Mouse (Mus musculus) WW6 (cell line): Measurements from ENCODE around the gene Nrg3.

Experiments
- DNase-seq: peaks from one replicate; pipeline ENCODE4 v3.0.0-alpha.2; 2013; ENCODE audit warnings: low read depth, low spot score

Nrg3 gene

DNA sequence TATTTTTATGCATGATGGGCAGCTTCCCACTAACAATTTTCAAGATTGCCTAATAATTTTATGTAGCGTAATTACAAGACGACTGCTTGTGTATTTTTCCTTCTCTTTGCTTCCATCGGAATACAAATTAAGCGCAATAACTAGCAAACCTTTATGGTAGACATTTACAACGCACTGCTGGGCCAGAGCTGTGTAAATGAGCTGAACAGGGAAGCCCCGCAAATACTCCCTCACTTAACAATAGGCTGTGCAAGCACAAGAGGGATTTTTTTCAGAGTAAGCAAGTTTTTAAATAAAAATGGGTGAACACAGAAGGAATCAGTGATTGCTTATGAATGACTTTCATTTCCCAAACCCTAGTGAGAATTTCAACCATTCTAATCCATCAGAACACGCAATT is 513.5 kb downstream of the Nrg3 start:
- DNase-seq, result no peak

DNA sequence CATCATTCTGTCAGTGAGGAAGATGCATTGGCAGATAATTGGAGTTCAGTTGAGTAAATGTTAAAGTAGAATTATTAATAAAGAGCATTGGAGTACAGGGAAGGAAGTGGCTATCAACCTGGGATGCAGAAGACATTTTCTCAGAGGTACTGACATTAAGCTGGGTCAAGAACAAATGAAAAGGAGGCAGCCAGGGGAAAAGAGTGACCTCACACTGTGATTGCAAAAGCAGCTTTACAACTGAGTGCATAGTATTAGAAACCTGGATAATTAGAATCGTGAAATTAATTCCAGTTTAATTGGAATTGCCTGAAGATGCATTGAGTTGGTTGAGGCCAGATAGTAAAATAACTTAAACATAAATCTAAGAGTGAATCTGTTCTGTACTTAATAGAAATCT is 535.4 kb downstream of the Nrg3 start:
- DNase-seq, result no peak

DNA sequence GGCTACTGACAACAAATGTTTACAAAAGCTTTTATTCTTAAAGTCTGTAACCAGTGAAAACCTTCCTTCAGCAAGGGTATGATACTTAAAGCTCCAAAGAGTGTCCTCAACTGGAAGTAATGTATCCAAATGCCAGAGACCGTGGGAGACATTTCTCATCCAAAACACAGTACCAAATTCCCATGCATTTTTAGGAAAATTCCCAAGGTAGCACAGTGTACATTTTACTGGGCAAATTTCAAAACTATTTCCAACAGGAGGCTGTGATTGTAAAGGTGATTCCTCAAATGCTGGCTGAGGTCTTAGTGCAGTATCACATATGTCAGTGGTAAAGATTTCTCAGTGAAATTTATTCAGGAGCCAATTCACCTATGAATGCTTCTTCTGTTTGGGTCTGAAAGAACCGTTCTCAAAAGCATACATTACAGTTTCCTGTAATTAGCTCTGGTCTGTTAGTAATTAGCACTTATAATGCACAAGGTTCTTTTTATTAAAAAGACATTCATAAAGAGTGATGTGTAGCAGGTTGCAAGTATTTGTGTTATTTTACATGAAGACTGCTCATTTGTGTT is 536.3 kb downstream of the Nrg3 start:
- DNase-seq, result no peak

DNA sequence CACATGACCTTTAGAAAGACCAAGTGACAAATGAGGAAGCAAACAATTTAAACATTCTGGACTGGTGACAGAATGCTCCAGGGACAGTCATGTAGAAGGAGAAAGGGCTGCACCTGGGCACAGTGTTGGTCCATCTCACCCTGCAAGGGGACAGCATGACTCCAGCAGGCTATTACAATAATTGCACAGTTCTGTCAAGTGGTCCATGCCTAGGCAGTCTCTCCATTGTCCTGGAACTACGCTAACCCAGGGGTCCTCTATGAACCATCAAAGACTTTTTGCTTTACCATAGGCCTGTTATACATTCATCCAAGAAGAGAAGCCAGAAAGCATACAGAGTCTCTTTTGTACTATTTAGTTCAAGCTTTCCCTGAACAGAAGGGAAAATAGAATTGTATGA is 549.2 kb downstream of the Nrg3 start:
- no peak for DNase-seq

DNA sequence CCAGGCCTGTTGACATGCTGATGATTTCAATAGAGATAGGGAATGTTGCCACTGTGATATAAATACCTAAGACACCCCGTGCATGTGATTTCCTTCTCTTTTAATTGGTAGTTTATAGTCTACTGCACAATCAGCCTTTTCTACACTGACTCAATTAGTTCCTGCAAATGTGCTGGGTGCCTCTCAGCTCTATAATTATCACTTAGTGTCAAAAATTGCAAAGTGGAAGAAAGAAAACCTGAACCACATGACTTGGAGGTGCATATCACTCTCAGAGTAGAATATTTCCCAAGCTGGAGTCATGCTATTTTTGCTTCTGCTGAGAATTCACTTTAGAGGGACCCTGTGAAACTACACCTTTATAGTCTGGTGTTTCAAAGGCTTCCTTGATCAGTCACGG is 552.1 kb downstream of the Nrg3 start:
- DNase-seq, result no peak

DNA sequence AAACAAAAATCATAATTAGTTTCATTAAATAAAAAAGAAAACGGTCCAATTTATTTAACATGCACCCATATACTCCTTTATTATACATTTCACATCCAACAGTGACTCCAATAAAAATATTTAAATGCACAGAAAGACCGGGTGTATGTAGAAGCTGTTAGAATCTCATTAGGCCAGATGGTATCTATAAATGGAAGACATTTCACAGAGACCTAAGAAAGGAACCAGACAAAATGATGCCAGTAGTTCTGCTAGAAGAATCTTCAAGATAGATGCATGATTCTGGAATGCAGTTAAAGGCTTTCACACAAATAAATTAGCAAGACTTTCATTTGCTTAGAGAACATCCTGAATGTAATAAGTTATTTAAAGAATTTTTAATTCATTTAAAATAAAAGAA is 602.3 kb downstream of the Nrg3 start:
- DNase-seq, result no peak

DNA sequence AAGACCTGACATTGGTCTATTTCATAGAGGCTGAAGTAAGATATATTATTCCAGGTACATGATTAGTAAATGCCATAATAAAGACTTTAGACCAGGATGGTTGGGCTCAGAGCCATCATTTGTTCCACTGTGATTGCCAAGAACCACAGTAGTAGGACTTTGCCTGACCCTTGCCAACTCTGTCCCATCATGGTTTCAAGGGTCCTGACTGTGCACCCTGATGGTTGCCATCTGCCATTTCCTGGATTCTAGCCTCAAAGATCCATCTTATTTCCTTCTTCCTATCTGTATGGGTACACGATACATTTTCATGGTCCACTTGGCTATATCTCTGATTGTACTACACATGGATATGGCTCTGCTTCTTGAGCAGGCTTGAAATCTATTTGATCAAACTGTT is 625.3 kb downstream of the Nrg3 start:
- DNase-seq, result no peak

DNA sequence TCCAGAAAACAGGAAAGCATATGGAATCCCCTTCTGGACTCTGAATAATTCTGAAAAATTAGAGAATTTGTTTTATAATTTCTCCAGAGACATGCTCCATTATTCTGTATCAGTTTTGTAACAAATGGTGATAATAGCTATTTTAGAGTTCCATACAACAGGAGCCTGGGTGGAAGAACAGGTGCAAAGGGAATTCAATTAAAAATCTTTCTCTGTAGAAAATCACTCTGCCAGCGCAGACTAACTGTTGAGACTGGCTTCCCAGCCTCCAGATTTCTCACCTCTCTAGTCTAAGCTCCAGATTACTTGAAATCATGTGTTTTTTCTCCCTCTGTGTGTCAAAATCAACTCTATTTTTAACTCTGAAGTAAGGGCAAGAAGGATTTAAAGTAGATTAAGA is 625.8 kb downstream of the Nrg3 start:
- no peak for DNase-seq

DNA sequence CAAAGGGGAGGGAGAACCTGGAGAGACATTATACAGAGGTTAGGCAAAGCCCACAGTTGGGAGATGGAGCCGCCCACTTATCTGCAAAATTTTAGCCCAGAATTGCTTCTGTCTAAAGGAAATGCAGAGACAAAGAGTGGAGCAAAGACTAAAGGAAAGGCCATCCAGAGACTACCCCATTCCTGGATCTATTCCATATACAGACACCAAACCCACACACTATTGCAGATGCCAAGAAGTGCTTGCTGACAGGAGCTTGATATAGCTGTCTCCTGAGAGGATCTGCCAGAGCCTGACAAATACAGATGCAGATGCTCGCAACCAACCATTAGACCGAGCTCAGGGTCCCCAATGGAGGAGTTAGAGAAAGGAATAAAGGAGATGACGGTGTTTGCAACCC is 637.9 kb downstream of the Nrg3 start:
- DNase-seq, result no peak

DNA sequence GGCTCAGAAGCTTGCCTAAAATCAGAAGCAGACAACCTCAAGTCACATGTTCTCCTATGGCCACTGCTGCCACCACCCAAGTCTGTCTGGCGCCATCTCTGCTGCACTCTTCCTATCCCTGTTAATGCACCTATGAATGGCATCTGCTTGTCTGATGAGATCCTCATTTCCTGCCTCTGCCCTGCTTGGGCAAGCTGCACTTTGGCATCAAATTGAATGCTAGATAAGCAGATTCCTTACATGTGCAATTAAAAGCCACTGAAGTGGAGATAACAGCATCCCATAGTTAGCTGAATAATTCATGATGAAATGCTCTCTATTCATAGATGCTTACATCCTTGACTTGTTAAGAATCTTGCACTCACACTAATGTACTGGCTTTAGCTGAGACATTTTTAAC is 648.0 kb downstream of the Nrg3 start:
- no peak for DNase-seq

DNA sequence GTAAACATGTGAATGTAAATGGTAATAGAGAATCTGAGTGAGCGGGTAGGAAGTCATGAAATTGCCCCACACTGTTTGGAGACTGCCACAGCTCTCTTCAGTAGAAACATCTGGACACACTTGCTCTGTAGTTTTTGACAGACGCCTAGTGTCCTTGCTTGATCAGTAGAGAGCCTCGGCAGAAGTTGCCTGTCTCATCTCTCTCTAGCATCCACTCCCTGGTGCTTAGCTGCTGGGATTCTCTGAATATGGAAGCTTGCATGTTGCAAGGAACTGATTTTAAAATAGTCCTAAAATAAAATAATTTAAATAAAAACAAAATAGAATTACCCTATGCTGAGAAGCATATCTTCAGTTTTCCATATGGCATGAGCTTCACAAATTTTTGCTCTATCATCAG is 675.9 kb downstream of the Nrg3 start:
- no peak for DNase-seq

DNA sequence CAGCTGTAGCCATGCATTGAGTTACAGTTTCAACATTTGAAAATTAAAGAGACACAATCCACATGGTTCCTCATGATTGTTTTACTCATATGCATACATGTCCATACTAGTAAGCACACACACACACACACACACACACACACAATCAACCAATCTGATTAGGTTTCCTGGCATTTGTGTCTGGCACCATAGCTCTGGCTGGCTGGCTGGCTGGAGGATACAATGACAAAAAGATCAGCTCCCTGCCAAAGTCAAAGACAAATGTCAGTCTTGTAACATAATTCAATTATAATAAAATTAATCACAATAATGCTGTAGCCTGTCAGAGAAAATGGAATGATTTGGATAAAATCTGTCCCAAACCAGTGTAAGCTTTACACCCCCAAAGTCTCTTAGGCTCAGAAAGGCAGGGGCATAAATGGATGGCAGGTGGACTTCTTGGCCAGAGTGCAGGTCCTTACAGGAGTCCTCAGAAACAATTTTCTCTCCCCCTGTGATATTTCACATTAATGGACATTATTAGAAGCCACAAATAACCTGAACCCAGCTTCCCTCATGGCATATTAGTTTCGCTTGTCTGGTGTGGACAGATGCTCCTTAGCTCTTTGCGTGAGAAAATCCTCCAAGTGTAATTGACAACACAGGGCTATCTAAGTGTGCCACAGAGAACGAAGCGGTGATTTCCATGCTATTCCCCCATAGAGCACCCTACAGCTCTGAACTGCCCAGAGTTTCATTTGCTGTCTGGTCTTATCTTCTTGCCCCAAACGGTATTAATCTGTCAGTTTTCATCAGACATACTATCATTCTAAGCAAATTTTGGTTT is 697.4 kb downstream of the Nrg3 start:
- no peak for DNase-seq

DNA sequence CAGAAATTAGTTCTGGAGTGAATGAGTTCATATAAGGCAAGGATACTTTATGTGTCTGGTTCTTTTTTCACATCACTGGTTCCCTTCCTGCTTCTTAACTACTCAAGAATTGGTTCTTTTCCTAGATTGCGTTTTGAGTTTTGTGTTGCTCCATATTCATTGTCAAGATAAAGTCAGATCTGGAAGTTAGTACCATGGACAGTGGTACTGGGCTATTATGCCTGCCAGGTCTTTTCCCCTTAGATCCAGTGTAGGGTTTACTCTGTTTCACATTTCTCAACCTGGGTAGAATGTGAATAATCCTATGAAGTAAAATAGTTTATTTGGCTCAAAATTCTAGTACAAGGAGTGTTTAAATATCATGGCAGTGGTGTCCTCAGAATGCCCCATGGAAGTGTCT is 698.1 kb downstream of the Nrg3 start:
- no peak for DNase-seq

DNA sequence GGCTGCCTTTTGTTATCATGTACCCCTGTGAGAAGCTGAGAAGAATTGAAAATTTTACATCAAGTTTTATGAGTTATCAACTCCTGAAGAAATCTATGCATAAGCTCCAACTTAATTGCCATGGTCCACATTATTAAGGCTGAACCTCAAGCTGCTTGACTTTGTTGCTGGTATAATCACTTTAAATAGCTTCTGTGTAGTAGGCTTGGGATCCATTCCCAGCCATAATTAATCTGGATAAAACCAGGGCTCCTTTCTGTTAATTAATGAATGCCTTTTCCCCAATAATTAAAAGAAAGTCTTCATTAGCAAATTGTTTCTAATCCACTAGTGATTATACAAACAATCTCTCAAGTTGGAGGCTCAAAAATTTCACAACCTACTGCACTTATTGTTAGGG is 742.4 kb downstream of the Nrg3 start:
- DNase-seq, result no peak

DNA sequence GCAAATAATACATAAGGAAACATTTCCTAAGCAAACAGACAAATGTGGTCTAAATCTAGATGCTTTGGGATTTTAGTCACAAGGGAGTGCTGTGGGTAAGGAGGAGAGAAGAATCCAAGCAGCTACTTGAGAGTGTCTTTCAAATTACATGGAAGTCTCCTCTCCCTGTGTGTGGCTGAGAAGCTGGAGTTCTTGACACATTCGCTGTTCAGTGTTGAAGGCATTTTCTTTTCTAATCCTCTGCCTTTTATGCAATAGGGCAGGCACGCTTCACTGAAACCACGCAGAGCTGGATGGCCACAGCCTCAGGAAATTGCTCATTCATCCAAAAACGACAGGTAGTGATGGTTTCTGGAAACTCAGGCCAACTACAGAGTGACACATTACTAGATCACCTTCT is 769.0 kb downstream of the Nrg3 start:
- no peak for DNase-seq

DNA sequence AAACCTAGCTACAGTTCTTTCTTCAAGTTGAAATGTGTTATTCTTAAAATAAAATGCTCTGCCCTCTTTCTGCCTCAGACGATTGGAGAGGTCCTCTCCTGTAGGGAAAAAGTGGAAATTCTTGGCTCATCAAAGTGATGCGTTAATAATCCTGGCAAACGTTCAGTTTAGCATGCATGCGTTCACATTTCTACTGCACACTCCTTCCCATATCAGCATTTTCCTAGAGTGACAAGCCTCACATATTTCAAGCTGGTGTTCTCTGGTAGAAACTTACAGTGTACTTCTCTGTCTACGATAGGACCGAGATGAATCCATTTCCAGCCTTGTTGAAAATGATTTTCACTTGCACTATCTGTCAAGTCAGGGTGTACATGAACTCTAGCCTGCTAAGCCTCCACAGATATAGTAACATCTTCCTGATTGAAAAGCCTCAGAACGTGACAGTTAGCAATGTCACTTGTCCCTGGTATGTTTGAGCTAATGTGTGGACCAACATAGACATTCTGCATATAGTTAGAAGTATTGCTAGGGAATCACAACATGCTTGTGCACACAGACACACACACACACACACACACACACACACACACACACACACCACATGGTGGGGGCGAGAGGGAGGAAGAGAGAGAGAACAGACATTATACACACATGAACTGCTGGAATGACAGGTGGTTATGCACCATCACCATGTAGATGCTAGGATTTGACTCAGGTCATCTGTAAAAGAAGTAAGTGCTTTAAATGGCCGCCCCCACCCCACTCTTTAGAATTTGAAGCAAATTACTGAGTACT is 770.1 kb downstream of the Nrg3 start:
- no peak for DNase-seq

DNA sequence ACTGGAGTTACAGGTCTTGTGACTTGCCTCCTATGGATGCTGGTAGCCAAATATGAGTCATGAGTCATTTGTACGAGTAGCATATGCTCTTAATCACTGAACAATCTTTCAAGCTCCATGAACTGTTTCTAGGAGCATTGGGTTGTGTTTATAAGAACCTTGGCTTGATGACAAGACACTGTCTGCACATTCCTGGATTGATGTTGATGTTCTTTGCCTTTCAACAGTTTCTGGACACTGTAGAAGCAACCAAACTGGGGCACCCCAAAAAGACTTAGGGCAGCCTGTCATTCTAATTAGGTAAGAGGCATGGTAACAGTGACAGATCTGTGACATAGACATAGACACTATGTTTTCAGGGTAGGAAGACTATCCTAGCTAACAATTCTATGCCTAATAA is 771.5 kb downstream of the Nrg3 start:
- DNase-seq, result no peak

DNA sequence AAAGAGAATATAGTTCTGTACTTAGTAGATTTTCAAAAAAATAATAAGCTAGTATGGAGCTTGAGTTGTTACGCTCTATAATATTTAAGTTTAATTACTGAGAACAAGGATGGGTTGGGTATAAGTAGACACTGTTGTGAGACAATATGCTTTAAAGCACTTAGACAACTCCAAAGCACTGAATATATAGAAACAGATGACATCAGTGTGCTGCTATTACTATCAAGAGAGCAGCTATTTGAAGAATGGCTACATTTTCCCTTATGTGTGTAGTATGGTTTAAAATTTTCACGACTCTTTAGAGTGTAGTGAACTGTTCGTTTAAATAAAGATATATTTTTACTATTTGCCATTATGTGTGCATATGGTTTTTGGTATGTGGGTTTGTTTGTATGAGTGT is 771.9 kb downstream of the Nrg3 start:
- DNase-seq, result no peak

DNA sequence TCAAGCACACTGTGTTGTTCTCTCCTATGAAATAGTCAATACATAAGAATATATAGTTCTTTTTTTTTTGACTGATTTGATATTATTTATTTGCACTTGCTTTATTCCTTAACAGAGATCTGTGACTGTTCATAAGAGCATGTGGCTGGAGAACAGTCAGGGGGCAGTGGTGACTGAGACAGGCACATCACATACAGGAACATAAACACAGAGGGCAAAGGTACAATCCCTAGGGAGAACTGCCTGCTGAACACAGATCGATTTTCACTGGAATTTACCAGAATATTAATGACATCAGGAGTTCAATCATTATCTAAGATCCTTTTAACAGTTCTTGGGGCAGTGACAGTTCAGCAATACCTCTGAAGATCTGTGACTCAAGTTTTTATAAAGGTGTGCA is 812.9 kb downstream of the Nrg3 start:
- DNase-seq, result no peak

DNA sequence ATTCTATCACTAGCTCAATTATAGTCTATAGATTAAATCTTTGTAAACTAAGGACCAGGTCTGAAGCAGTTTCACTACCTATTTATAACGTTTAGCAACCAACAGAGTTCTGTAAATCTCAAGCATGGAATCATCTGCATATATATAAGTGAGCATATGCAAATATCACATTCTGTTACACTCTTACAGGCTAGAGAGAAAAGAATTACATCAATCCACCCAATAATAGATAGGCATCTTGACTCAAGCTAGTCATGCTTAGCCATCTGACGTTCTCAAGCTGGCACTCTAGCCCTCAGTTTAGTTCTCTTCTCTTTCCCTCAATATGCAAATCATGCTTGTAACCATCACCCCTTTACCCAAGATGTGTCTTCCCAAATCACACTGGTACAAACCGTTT is 835.8 kb downstream of the Nrg3 start:
- DNase-seq, result no peak

DNA sequence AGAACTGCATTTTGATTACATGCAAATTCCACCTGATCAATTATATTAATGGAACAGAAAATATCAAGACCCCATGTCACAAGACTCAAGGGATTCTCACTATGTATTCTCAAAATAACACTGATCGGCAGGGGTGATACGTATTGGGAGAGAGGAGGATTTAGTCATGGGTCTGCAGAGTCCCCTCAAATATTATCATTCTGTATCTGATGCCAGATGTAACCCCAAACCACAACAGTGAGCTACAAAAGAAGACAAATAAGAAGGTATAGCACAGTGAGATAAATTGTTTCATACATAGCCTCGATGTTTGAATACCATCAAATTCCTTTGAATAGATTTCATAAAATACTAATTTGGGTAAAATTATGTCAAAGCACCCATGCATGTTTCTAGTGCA is 842.8 kb downstream of the Nrg3 start:
- DNase-seq, result no peak

DNA sequence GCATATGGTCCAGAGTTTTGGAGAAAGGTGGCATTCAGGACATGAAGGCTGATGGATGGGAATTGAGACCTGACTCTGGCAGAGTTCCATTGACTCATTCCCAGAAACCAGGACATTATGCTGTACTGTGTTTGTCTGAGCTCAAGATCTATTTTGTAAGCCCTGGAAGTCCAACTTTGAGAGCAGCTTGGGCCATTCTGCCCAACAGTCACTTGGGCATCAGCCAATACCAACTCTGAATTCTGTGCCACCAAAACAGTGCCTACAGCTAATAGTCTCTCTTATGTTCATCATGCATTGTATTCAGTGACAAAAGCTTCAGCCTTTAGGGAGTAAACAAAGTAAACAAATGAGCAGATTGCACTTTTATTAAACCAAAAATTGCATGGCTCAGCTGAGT is 843.2 kb downstream of the Nrg3 start:
- no peak for DNase-seq
